Mouse (Mus musculus): ENCODE results near the gene Daam2.

DNA sequence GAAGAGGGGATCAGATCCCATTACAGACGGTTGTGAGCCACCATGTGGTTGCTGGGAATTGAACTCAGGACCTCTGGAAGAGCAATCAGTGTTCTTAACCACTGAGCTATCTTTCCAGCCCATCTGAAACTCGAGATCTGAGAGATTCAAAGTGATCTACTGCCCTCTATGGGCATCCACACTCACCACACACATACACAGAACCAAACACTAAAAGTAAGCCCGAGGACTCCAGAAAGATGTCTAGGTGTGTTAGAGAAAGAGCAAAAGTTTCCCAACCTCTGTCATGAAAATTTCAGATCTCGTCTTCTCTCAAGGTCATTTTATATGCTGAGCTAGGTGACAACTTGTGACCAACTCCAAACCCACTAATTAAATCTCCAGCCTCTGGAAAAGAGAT is 41.3 kb upstream of the Daam2 start:
- TF ChIP-seq HCFC1 (IDR thresholded peaks at IDR 0.05; ENCODE audit: borderline replicate concordance, insufficient read depth, low read length), result no peak
- TF ChIP-seq ZC3H11A (IDR thresholded peaks at IDR 0.05; ENCODE audit: borderline replicate concordance, low read depth, low read length), result no peak
